Mouse (Mus musculus): ENCODE measurements around the gene Psme4. TPM values are rescaled to one million over a fixed set of nuclear protein-coding genes. Genes with fewer than 3 reads are reported as not detected.

Gene Psme4
- polyA plus RNA-seq, 1 experiment from 2014 or later = 26.6 TPM

- Histone ChIP-seq H3K4me2 (replicated peaks) (no peak overlapping the region), H3K36me3 (replicated peaks; ENCODE audit: control insufficient read depth, insufficient read depth) (no peaks in the 10 kb centered on the region), H3K27ac (no peak overlapping the region), H3K4me3 (replicated peaks; ENCODE audit: low read length) (no peak overlapping the region), H3K4me1 (replicated peaks; ENCODE audit: control insufficient read depth, insufficient read depth, low read length) (no peaks in the 10 kb centered on the region), H3K27me3 (ENCODE audit: control insufficient read depth, insufficient read depth, low read length) (no peaks in the 10 kb centered on the region), H3K9ac (no peak overlapping the region), H3K9me3 (ENCODE audit: control insufficient read depth, low read length) (no peaks in the 10 kb centered on the region)
- ATAC-seq (ENCODE audit: low FRiP score) = no peak
- DNase-seq (ENCODE audit: low spot score) = peak; percentile 6
- 94% methylated on average over 3 of the region's 3 CpGs for WGBS
Observed at GRCm38 (mm10) chr11:30912311-30912710, 140.8 kb downstream of the Psme4 start.

- no peaks in the 10 kb centered on the region for H3K4me1 ChIP-seq (replicated peaks; ENCODE audit: control insufficient read depth, insufficient read depth, low read length)
- no peak overlapping the region for H3K4me3 ChIP-seq (replicated peaks; ENCODE audit: low read length)
- no peaks in the 10 kb centered on the region for H3K9me3 ChIP-seq (ENCODE audit: control insufficient read depth, low read length)
- no peak overlapping the region for H3K9ac ChIP-seq
- H3K27ac ChIP-seq = no peak overlapping the region
- DNase-seq (ENCODE audit: low spot score) (no peak), ATAC-seq (ENCODE audit: low FRiP score) (no peak)
- peaks cover 6% of the 10 kb centered on the region for H3K36me3 ChIP-seq (replicated peaks; ENCODE audit: control insufficient read depth, insufficient read depth)
- 50% methylated on average over 1 of the region's 1 CpGs for WGBS
- H3K27me3 ChIP-seq (ENCODE audit: control insufficient read depth, insufficient read depth, low read length) = no peaks in the 10 kb centered on the region
- H3K4me2 ChIP-seq (replicated peaks) = no peak overlapping the region
Observed at GRCm38 (mm10) chr11:30920641-30921040, 149.1 kb downstream of the Psme4 start.

GRCm38 (mm10) chr11:30923283-30923682, 151.8 kb downstream of the Psme4 start:
- H3K4me3 ChIP-seq (replicated peaks; ENCODE audit: low read length) = no peak overlapping the region
- H3K4me1 ChIP-seq (replicated peaks; ENCODE audit: control insufficient read depth, insufficient read depth, low read length) = no peaks in the 10 kb centered on the region
- no peak overlapping the region for H3K9ac ChIP-seq
- H3K27me3 ChIP-seq (ENCODE audit: control insufficient read depth, insufficient read depth, low read length) = no peaks in the 10 kb centered on the region
- WGBS = 97% methylated on average over 3 of the region's 3 CpGs
- H3K4me2 ChIP-seq (replicated peaks) = no peak overlapping the region
- H3K36me3 ChIP-seq (replicated peaks; ENCODE audit: control insufficient read depth, insufficient read depth) = peaks cover 27% of the 10 kb centered on the region
- no peak for DNase-seq (ENCODE audit: low spot score)
- no peak overlapping the region for H3K27ac ChIP-seq
- no peaks in the 10 kb centered on the region for H3K9me3 ChIP-seq (ENCODE audit: control insufficient read depth, low read length)
- no peak for ATAC-seq (ENCODE audit: low FRiP score)

GRCm38 (mm10) chr11:30928079-30928478, 156.6 kb downstream of the Psme4 start:
- Histone ChIP-seq H3K4me1 (replicated peaks; ENCODE audit: control insufficient read depth, insufficient read depth, low read length) (no peaks in the 10 kb centered on the region), H3K27ac (no peak overlapping the region), H3K36me3 (replicated peaks; ENCODE audit: control insufficient read depth, insufficient read depth) (peaks cover 59% of the 10 kb centered on the region), H3K4me2 (replicated peaks) (no peak overlapping the region), H3K9me3 (ENCODE audit: control insufficient read depth, low read length) (no peaks in the 10 kb centered on the region), H3K9ac (no peak overlapping the region), H3K4me3 (replicated peaks; ENCODE audit: low read length) (no peak overlapping the region), H3K27me3 (ENCODE audit: control insufficient read depth, insufficient read depth, low read length) (no peaks in the 10 kb centered on the region)
- no peak for ATAC-seq (ENCODE audit: low FRiP score)
- DNase-seq (ENCODE audit: low spot score) = no peak

DNA sequence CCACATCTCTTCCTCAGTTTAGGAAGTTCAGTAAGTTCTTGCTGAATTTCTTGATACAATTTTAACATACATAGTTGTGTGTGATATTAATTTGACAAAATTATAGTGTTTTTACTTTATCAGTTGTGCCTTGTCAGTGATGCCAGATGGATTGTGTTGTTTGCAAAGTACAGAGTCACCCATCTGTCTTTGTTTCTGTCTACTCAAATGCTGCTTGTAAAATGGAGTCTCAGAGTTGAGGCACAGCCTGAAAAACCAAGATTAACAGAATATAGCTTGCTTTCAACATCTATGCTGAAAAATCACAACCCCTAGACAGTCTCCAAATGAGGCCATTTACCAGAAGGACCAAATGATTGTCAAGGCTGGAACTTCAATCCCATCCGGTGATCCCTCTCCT, 157.0 kb downstream of the Psme4 start:
- DNase-seq (ENCODE audit: low spot score) (no peak), ATAC-seq (ENCODE audit: low FRiP score) (no peak)
- H3K27ac ChIP-seq = no peak overlapping the region
- H3K36me3 ChIP-seq (replicated peaks; ENCODE audit: control insufficient read depth, insufficient read depth) = peaks cover 60% of the 10 kb centered on the region
- no peak overlapping the region for H3K4me2 ChIP-seq (replicated peaks)
- H3K9ac ChIP-seq = no peak overlapping the region
- no peak overlapping the region for H3K4me3 ChIP-seq (replicated peaks; ENCODE audit: low read length)
- WGBS = 67% methylated on average over 1 of the region's 1 CpGs
- no peaks in the 10 kb centered on the region for H3K27me3 ChIP-seq (ENCODE audit: control insufficient read depth, insufficient read depth, low read length)
- no peaks in the 10 kb centered on the region for H3K9me3 ChIP-seq (ENCODE audit: control insufficient read depth, low read length)
- no peaks in the 10 kb centered on the region for H3K4me1 ChIP-seq (replicated peaks; ENCODE audit: control insufficient read depth, insufficient read depth, low read length)

Other genes with a start within 250 kb of the Psme4 start
- gene Acyp2, start 122.1 kb upstream of the Psme4 start, polyA plus RNA-seq (2014; fragmentation: Nextera tagmentation; extraction: Ambion mirVana) = 32.2 and 35.7 TPM in 2 replicates
- gene Gpr75, start 113.6 kb downstream of the Psme4 start, polyA plus RNA-seq (2014; fragmentation: Nextera tagmentation; extraction: Ambion mirVana) = 8.0 and 11.3 TPM in 2 replicates
- 30.8 and 32.2 TPM in 2 replicates for gene Asb3, start 113.7 kb downstream of the Psme4 start, polyA plus RNA-seq (2014; fragmentation: Nextera tagmentation; extraction: Ambion mirVana)
- 13.9 and 15.5 TPM in 2 replicates for gene Erlec1, start 182.6 kb downstream of the Psme4 start, polyA plus RNA-seq (2014; fragmentation: Nextera tagmentation; extraction: Ambion mirVana)
- gene Chac2, start 214.6 kb downstream of the Psme4 start, polyA plus RNA-seq (2014; fragmentation: Nextera tagmentation; extraction: Ambion mirVana) = 30.9 and 35.4 TPM in 2 replicates